Mouse (Mus musculus): ENCODE data around the gene Gm156.
A peak's percentile ranks its signal among the peaks of the same experiment; 100 is the strongest.
"Not testable (repeated sequence)": the region's sequence is repeated elsewhere in the genome, so short reads cannot be mapped to it uniquely, and the experiment has no call there.

Gm156 gene

GRCm38 (mm10) chr6:129784170-129784569 lies at the start of gene Gm156:
Gm156 (minus strand) TSS chr6:129784270.
- not testable (repeated sequence) for DNase-seq (ENCODE audit: extremely low read depth, low read depth)

DNA sequence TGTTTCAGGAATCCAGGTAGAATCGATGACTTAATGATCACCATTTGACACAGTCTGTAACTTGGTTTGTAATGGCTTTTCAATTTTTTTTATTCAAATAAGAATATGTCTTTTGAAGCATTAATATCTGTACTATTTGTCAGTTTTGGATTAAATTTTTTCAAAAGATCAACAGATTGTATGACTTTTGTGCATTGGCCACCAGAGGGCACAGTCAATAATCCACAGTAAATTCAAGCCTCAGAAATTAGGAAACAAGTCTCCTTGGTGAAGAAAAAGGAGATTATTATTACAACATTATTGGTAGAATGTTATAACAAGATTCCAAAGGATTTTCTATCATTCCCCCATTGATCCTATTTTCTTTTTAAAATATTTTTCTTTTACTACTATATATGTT lies 41.5 kb upstream of the Gm156 start:
- no peak for DNase-seq (ENCODE audit: extremely low read depth, low read depth)

- no peak for DNase-seq (ENCODE audit: extremely low read depth, low read depth)
Measured at GRCm38 (mm10) chr6:129824004-129824403, 39.9 kb upstream of the Gm156 start.

- no peak for DNase-seq (ENCODE audit: extremely low read depth, low read depth)
Measured at GRCm38 (mm10) chr6:129817731-129818130, 33.7 kb upstream of the Gm156 start.

GRCm38 (mm10) chr6:129747654-129748032 lies 36.4 kb downstream of the Gm156 start:
- DNase-seq (ENCODE audit: extremely low read depth, low read depth), result no peak

DNA sequence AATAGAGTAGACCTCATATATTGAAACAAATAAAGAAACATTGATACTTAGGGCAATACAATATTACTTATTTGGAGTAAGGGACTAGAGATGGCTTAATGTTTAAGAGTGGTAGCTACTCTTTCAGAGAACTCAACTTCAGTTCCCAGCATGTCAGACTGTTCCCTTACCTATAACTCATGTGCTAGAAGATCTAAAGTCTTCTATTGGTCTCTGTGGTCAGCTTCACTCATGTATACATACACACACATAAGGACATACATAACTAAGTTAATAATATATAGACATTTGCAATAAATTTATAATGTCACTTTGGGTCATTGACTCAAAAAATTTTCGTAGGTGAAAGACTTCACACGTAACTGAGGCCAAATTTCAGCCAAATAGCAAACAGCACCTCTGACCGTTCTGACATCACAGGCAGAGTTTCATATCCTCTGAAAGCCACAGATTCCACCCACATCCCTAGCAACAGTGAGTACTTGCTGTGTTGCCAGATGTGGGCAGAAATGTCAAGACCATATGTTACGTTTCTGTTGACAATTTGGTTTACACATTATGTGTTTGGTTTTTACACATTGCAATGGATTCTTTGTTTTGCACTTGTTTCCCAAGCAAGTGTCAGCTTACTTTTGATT lies 36.9 kb downstream of the Gm156 start:
- no peak for DNase-seq (ENCODE audit: extremely low read depth, low read depth)

DNA sequence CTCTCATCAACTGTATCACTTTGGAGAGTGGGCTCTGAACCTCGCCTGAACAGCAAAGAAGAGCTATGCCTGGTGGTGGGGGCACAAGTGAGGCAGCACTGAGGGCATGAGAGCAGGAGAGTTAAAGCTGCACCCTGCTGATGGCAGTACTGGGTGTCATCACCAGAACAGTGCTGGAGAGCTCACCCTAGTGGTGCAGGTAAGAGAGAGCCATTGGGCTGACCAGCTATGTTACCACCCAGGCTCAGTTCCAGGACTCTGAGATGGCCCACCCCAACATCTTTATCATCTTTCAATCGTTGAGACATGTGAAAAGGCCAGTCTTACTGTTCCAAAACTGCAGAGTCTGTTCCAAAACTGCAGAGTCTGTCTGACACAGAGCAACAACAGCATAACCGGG lies 37.9 kb downstream of the Gm156 start:
- DNase-seq (ENCODE audit: extremely low read depth, low read depth), result no peak

DNA sequence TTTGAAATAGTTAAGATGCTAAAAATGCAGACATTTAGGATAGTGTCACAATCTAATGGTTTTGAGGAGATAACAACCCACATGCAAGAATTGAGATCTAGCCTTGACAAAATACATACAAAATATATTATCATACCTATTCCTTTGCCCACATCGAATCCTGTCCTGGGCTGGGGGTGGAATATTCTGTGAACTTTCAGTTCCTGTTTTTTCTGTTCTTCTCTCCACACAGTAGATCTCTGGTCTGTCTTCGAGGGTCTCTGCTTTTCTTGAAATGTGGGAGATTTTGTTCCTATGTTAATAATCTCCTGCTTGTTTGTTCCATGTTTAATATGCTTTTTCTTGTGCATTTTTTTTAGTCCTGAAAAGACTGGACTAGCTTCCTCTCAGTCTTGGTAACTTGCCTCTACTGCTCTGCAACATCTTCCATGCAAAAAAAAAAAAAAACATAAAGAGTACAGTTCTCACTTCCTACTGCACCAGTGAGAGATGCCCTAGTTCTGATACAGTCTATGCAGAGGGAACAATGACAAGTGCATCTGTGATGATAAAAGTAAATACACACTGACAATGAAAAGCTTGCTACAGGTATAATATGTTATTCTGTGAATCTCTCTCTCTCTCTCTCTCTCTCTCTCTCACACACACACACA lies 43.9 kb downstream of the Gm156 start, which contains the start of gene Klri2:
Gene Klri2, minus strand, starts transcription at position 416 of the 653 bp plus-strand sequence.
- DNase-seq (ENCODE audit: extremely low read depth, low read depth), result peak; percentile 3

DNA sequence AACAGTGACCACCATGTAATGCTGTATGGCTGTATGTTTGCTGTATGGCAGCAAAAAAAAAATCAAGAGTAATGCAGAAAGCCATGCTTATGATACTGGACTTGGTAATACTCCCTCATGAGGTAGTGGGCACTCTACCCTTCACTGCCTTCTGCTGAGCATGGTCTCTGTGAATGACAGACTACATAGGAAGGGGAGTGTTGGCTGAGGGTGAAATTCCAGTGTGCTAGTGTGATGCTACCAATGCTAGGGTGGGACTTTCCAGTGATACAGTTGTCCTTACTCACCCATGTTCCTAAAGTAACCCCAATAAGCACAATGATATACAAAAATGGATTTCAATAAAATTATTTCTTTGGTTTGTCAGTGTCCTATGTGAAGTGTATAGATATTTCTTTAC lies 47.7 kb downstream of the Gm156 start:
- DNase-seq (ENCODE audit: extremely low read depth, low read depth), result no peak

- DNase-seq (ENCODE audit: extremely low read depth, low read depth), result no peak
Measured at GRCm38 (mm10) chr6:129727237-129727636, 56.8 kb downstream of the Gm156 start.

GRCm38 (mm10) chr6:129721390-129721789 lies 62.7 kb downstream of the Gm156 start:
- DNase-seq (ENCODE audit: extremely low read depth, low read depth), result no peak

DNA sequence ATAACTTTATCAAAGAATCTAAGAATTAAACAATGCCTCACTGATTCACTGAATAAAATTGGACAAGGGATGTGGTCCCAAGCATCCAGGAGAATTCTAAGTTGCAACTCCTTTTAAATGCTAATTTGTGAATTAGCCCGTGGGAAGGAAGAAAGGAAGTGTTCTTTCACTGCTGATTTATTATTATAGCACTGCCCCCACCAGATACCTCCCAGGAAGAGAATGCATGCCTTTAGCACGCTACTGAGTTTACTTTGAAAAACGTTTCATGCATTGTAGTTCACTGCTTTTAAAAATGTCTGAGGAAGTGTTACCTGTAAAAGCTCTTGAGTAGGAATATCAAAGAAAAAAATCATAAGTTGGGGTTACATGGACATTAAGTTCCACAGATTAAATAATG lies 63.6 kb downstream of the Gm156 start:
- DNase-seq (ENCODE audit: extremely low read depth, low read depth), result no peak

DNA sequence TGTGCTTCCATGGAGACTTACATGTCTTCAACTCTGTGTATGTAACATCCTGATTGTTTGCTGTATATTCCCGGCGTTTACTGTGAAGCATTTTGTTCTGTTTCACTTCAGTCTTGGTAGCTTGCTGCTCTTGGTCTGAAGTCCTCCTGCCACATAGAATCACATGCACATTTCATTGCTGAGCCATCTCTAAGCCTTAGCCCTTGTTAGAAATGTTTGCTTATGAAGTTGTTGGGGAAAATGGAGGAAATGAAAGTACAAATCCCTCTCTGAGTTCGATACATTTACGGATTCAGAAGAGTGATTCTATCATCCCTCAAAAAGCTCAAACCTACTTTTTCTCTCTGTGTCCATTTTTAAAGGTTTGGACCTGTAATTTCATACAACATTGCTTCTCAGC lies 67.0 kb downstream of the Gm156 start, which contains the start of gene Klri1:
Gene Klri1, minus strand, starts transcription at position 101 of the 400 bp plus-strand sequence.
- DNase-seq (ENCODE audit: extremely low read depth, low read depth), result no peak
